Mouse (Mus musculus): ENCODE results near the gene Snx7. TPM values are rescaled to one million over a fixed set of nuclear protein-coding genes. Genes with fewer than 3 reads are reported as not detected.

Gene Snx7
- 1 to 10 TPM; 3.5 to 4.3 TPM for total RNA-seq (2023)

GRCm38 (mm10) chr3:117868637-117869323 is at the start of gene Snx7:
TSS of gene Snx7 (minus strand) at chr3:117868936.

